Mouse (Mus musculus) olfactory bulb, adult 2 months (tissue): ENCODE measurements around the gene Pdxdc1. TPM values are rescaled to one million over a fixed set of nuclear protein-coding genes. Genes with fewer than 3 reads are reported as not detected.
"Not testable (repeated sequence)": the region's sequence is repeated elsewhere in the genome, so short reads cannot be mapped to it uniquely, and the experiment has no call there.

ENCODE experiments used
- H3K27ac ChIP-seq: fragments of 200-500 bp; 2 replicates; pipeline ENCODE4 v1.5.1; 2012; ENCODE audit warnings: low read depth, low read length; ENCODE audit not compliant: insufficient read depth
- H3K4me1 ChIP-seq: fragments of 200-500 bp; 2 replicates; pipeline ENCODE4 v1.6.1; 2012; ENCODE audit warnings: low read length; ENCODE audit not compliant: control insufficient read depth, insufficient read depth
- H3K4me3 ChIP-seq: fragments of 200-500 bp; 2 replicates; pipeline ENCODE4 v1.5.1; 2012; ENCODE audit warnings: mild to moderate bottlenecking, low read depth, low read length, moderate library complexity; ENCODE audit not compliant: insufficient read depth
- CTCF ChIP-seq: fragments of 200-500 bp; IDR thresholded peaks from 2 replicates; pipeline ENCODE4 v1.5.1; 2012; ENCODE audit warnings: low read depth, mild to moderate bottlenecking, low read length, moderate library complexity; ENCODE audit not compliant: insufficient read depth
- POLR2A ChIP-seq: fragments of 200-500 bp; IDR thresholded peaks from 2 replicates; pipeline ENCODE4 v1.6.1; 2012; ENCODE audit warnings: mild to moderate bottlenecking, low read depth, low read length, moderate library complexity; ENCODE audit not compliant: insufficient read depth
- WGBS: fragments of 180-500 bp; shearing (Covaris S2); methylation state at CpG from one replicate; pipeline ENCODE4 v1.1.7; 2018; 5-methylcytosine and 5-hydroxymethylcytosine counted together
- polyA plus RNA-seq: library from polyadenylated mRNA; stranded (reverse); fragments of >200 nt; gene quantifications from 2 replicates; pipeline ENCODE4 v1.2.4, GENCODE M21; 2012; ENCODE audit warnings: low replicate concordance; ENCODE audit not compliant: missing spikeins, insufficient read depth, insufficient read length

The Pdxdc1 gene
- polyA plus RNA-seq, 1 experiment: not detected

DNA sequence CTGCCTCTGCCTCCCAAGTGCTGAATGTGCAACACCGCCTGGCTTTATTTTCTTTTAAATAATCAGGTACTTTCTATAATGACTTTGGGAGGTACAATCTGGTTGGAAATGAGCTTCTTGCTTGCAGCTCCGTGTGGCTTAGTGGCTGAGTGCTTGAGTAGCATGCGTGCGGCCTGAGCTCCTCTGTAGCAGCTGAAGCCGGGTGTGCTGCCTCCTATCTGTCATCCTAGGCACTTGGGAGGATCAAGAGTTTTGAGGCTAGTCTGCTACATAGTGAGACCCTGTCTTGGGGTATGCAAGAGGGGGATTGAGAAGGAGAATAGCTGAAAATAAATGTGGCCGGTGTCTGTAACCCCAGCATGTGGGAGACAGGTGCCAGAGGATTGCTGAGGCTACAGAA is 90.8 kb downstream of the Pdxdc1 start:
- Histone ChIP-seq H3K4me3 (no peak overlapping the region), H3K4me1 (no peaks in the 10 kb centered on the region), H3K27ac (no peak overlapping the region)
- no peak for TF ChIP-seq POLR2A
- TF ChIP-seq CTCF: no peak
- 89% methylated on average over 6 of the region's 6 CpGs for WGBS

GRCm38 (mm10) chr16:13808410-13808809 is 94.5 kb downstream of the Pdxdc1 start:
- H3K27ac ChIP-seq: no peak overlapping the region
- WGBS: 90% methylated on average over 7 of the region's 7 CpGs
- TF ChIP-seq CTCF: no peak
- H3K4me3 ChIP-seq: no peak overlapping the region
- H3K4me1 ChIP-seq: peaks cover 3% of the 10 kb centered on the region

DNA sequence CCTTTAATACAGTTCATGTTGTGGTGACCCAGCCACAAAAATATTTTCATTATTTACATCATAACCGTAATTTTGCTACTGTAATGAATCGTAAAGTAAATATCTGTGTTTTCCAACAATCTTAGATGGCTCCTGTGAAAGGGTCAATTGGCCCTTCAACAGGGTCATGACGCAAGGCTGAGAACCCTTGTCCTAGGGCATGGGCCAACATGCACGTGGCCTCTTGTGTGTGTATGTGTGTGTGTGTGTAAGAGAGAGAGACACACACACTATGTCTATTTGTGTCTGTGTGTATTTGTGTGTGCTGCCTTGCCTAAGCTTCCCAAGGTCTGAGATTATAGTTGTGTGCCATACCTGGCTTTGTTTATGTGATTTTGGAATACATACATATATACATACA is 95.3 kb downstream of the Pdxdc1 start:
- H3K4me1 ChIP-seq: peaks cover 3% of the 10 kb centered on the region
- WGBS: 96% methylated on average over 4 of the region's 4 CpGs
- no peak overlapping the region for H3K27ac ChIP-seq
- no peak overlapping the region for H3K4me3 ChIP-seq
- no peak for TF ChIP-seq POLR2A
- no peak for TF ChIP-seq CTCF

GRCm38 (mm10) chr16:13804666-13805065 is 98.3 kb downstream of the Pdxdc1 start:
- Histone ChIP-seq H3K4me3 (no peak overlapping the region), H3K4me1 (peaks cover 3% of the 10 kb centered on the region), H3K27ac (0 out of 2 replicates have a peak overlapping the region, but pooled peaks have one; percentile 16)
- WGBS: 29% methylated on average over 5 of the region's 5 CpGs
- TF ChIP-seq POLR2A (no peak), CTCF (no peak)

DNA sequence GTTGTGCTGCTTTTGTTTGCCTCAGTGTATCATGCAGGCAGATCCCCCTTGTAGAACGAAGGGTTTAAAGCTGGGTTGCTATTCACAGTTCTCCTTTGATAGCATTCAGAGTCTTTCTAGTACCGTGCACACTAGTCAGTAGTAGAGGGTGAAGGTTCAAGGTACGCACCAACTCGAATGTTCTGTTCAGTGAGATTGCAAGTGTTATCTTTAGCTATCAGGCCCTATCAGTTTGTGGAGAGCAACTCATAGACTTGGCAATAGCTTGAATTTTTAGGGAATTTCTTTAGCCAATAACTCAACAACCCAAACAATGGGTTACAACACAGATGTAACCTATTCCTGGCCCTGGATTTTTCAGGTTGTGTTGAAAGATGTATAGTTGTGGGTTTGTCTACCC is 101.7 kb downstream of the Pdxdc1 start:
- 94% methylated on average over 4 of the region's 4 CpGs for WGBS
- Histone ChIP-seq H3K4me1 (peaks cover 3% of the 10 kb centered on the region), H3K4me3 (no peak overlapping the region), H3K27ac (no peak overlapping the region)
- TF ChIP-seq POLR2A (no peak), CTCF (no peak)

DNA sequence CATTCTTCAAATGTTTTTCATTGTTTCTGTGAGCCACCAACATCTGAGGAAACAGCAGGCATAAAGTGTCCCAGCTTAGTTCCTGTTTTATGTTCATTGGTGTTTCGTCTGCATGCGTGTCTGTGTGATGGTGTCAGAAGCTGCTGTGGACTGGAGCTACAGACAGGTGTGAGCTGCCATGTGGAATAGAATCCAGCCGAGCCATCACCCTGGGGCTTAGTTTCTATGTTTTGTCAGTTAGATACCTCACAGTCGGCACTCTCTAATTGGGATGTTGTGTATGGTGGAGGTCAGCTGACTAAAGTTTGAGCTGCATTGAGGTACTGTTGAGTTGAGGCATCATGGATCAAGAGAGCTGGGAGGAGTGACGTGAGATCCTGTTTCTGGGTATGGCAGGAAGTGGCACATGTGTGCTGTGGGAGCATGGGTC is 106.2 kb downstream of the Pdxdc1 start:
- 92% methylated on average over 5 of the region's 5 CpGs for WGBS

DNA sequence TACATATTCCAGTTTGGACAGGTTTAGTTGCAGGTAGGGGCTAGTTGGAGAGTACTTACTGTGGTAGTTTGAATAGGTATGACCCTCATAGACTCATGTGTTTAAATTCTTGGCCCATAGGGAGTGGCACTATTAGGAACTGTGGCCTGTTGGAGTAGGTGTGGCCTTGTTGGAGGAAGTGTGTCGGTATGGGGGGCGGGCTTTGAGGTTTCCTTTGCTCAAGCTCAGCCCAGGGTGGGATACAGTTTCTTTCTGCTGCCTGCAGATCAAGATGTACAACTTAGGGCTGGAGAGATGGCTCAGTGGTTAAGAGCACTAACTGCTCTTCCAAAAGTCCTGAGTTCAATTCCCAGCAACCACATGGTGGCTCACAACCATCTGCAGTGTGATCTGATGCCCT is 109.5 kb downstream of the Pdxdc1 start:
- not testable (repeated sequence) for H3K4me1 ChIP-seq, H3K4me3 ChIP-seq, H3K27ac ChIP-seq
- 100% methylated on average over 2 of the region's 2 CpGs for WGBS

More for the DNA sequence above, 106.2 kb downstream of the Pdxdc1 start:
- no peak overlapping the region for H3K27ac ChIP-seq
- H3K4me3 ChIP-seq: no peak overlapping the region
- no peak for TF ChIP-seq POLR2A
- no peak for TF ChIP-seq CTCF
- no peaks in the 10 kb centered on the region for H3K4me1 ChIP-seq

GRCm38 (mm10) chr16:13785932-13786331 is 117.0 kb downstream of the Pdxdc1 start:
- H3K4me1 ChIP-seq: peaks cover 2% of the 10 kb centered on the region; the same call in 1 of the 2 replicates
- 90% methylated on average over 3 of the region's 3 CpGs for WGBS

More at GRCm38 (mm10) chr16:13785932-13786331, 117.0 kb downstream of the Pdxdc1 start:
- H3K4me3 ChIP-seq: no peak overlapping the region
- no peak overlapping the region for H3K27ac ChIP-seq
- no peak for TF ChIP-seq CTCF
- no peak for TF ChIP-seq POLR2A

Other genes with a start within 250 kb of the Pdxdc1 start
- not detected in 2 replicates for gene Parn, start 235.0 kb downstream of the Pdxdc1 start, polyA plus RNA-seq
- gene Bfar, start 231.3 kb downstream of the Pdxdc1 start, polyA plus RNA-seq: not detected in 2 replicates
- gene 3110001I22Rik, start 231.2 kb downstream of the Pdxdc1 start, polyA plus RNA-seq: not detected in 2 replicates
- not detected in 2 replicates for gene Pla2g10, start 172.1 kb downstream of the Pdxdc1 start, polyA plus RNA-seq
- gene Rrn3, start 122.4 kb downstream of the Pdxdc1 start, polyA plus RNA-seq: not detected in 2 replicates
- not detected in 2 replicates for gene Ntan1, start 84.3 kb downstream of the Pdxdc1 start, polyA plus RNA-seq
- not detected in 2 replicates for gene Mpv17l, start within 50 bp of the Pdxdc1 start, polyA plus RNA-seq
- 782 TPM in 1 of 2 replicates, not detected in the other for gene 2900011O08Rik, start 83.5 kb upstream of the Pdxdc1 start, polyA plus RNA-seq
- gene Ifitm7, start 83.8 kb upstream of the Pdxdc1 start, polyA plus RNA-seq: not detected in 2 replicates